Mouse (Mus musculus) brain, embryonic 14.5 days (tissue): ENCODE data around the gene Zscan10.

Experiments
- CTCF ChIP-seq: fragments of 200-500 bp; IDR thresholded peaks from 2 replicates; pipeline ENCODE4 v1.5.1; 2012; ENCODE audit warnings: inconsistent platforms, mild to moderate bottlenecking, moderate library complexity, borderline replicate concordance; ENCODE audit not compliant: insufficient read depth, insufficient read length; ENCODE audit errors: extremely low read depth
- POLR2A ChIP-seq: fragments of 200-500 bp; IDR thresholded peaks from 2 replicates; pipeline ENCODE4 v1.6.1; 2012; ENCODE audit warnings: mild to moderate bottlenecking, inconsistent platforms, borderline replicate concordance; ENCODE audit not compliant: poor library complexity, insufficient read depth, insufficient read length, severe bottlenecking; ENCODE audit errors: extremely low read depth

GRCm38 (mm10) chr17:23575951-23576552 lies 24.6 kb upstream of the Zscan10 start:
- no peak for TF ChIP-seq POLR2A
- TF ChIP-seq CTCF, result no peak
